Mouse (Mus musculus): Measurements from ENCODE around the gene Adora2a.

DNA sequence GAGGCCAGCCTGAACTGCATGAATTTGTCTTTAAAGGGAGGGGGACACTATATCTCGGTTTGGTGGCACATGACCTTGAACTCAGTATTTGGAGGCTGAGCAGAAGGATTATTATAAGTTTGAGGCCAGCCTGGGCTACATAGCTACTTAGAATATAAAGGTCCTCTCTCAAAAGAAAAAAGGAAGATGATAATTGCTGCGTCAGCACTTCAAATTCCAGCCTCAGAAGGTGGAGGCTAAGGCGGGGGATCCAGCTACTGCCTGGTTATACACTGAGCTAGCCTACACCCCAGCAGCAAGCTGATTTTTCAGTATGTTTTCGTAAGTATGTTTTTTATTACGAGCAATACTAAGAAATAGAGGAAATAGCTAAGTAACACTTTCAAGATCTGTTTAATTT lies 26.0 kb upstream of the Adora2a start:
- TF ChIP-seq POLR2AphosphoS2 (IDR thresholded peaks at IDR 0.05; ENCODE audit: insufficient read length, low read depth) (no peak), POLR2A (IDR thresholded peaks at IDR 0.05; ENCODE audit: insufficient read length, low read depth) (no peak)

Data from myocyte (in vitro differentiated cells).